Mouse (Mus musculus) liver, embryonic 11.5 days (tissue): ENCODE results near the gene 1700037C18Rik. TPM values are rescaled to one million over a fixed set of nuclear protein-coding genes. Genes with fewer than 3 reads are reported as not detected.
A peak's percentile ranks its signal among the peaks of the same experiment; 100 is the strongest.

ENCODE experiments used
- ATAC-seq: fragments of 200-750 bp; cut with Nextera tagmentation; replicated peaks from 2 replicates; pipeline ENCODE4 v1.8.0; 2017; ENCODE audit warnings: moderate number of reproducible peaks, mild to moderate bottlenecking, moderate TSS enrichment, moderate library complexity; ENCODE audit not compliant: low FRiP score
- DNase-seq: peaks from one replicate; pipeline ENCODE4 v3.0.0-alpha.2; 2017; ENCODE audit warnings: low spot score
- H3K27ac ChIP-seq: fragments of 300-500 bp; sonication (generic); 2 replicates; pipeline ENCODE4 v1.5.1; 2014; ENCODE audit warnings: mild to moderate bottlenecking, low read depth, low read length, control low read depth
- H3K27me3 ChIP-seq: fragments of 300-500 bp; sonication (generic); replicated peaks from 2 replicates; pipeline ENCODE4 v1.6.1; 2014; ENCODE audit warnings: low read length, mixed read lengths; ENCODE audit not compliant: control insufficient read depth, insufficient read depth
- H3K36me3 ChIP-seq: fragments of 300-500 bp; sonication (generic); 2 replicates; pipeline ENCODE4 v1.6.1; 2014; ENCODE audit warnings: mild to moderate bottlenecking, low read length, moderate library complexity, mixed read lengths; ENCODE audit not compliant: control insufficient read depth, insufficient read depth
- H3K4me1 ChIP-seq: fragments of 300-500 bp; sonication (generic); replicated peaks from 2 replicates; pipeline ENCODE4 v1.6.1; 2014; ENCODE audit warnings: low read length, mixed read lengths; ENCODE audit not compliant: control insufficient read depth, insufficient read depth
- H3K4me2 ChIP-seq: fragments of 300-500 bp; sonication (generic); 2 replicates; pipeline ENCODE4 v1.6.1; 2014; ENCODE audit warnings: mild to moderate bottlenecking, control low read depth, moderate library complexity
- H3K4me3 ChIP-seq: fragments of 300-500 bp; sonication (generic); 2 replicates; pipeline ENCODE4 v1.5.1; 2014; ENCODE audit warnings: low read depth, low read length, control low read depth
- H3K9ac ChIP-seq: fragments of 300-500 bp; sonication (generic); 2 replicates; pipeline ENCODE4 v1.6.1; 2014; ENCODE audit warnings: low read depth, low read length, control low read depth
- H3K9me3 ChIP-seq: fragments of 300-500 bp; sonication (generic); 2 replicates; pipeline ENCODE4 v1.6.1; 2016; ENCODE audit warnings: low read length, inconsistent platforms, mixed read lengths; ENCODE audit not compliant: control insufficient read depth
- WGBS: fragments of 180-500 bp; shearing (Covaris S2); extraction: QIAGEN DNeasy Blood & Tissue Kit; methylation state at CpG from one replicate; pipeline ENCODE4 v1.1.7; 2014; 5-methylcytosine and 5-hydroxymethylcytosine counted together
- polyA plus RNA-seq: library from polyadenylated mRNA; unstranded; fragments of >200 nt; fragmentation: Nextera tagmentation; extraction: Ambion mirVana; gene quantifications from 2 replicates; pipeline ENCODE4 v1.2.1, GENCODE M21; 2014

Gene 1700037C18Rik
- polyA plus RNA-seq, 1 experiment from 2014 or later = 5.5 TPM

DNA sequence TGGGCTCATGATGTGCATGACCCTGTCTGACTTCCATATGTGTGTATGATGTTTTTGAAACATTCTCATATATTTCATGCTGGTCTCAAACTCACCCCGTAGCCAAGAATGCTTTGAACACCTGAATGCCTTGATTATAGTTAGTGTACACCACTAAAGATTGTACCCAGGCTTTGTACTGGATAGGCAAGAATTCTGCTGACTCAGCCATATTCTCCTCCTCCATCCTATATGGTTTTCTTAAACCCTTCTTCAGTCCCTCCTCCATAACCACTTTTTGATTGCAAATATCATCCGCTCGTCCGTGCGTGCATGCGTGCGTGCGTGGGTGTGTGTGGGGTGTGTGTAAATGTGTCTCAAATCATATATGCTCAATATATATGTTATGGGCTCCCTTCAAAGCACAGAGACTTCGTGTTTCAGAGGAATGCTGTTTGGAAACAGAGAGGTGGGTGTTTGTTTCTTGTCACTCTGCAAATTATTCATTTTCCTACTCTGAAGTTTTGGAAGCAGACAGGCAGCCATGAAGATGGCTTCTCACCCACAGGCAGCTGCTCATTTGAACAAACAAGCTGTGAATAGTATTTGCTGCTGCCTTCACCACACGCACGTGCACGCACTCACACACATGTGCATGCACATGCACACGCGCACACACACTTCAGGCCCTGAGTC is 16.7 kb downstream of the 1700037C18Rik start:
- H3K4me2 ChIP-seq = no peak overlapping the region
- no peak overlapping the region for H3K27ac ChIP-seq
- no peak overlapping the region for H3K9ac ChIP-seq
- H3K4me1 ChIP-seq = peaks cover 14% of the 10 kb centered on the region
- 94% methylated on average over 14 of the region's 14 CpGs for WGBS
- ATAC-seq (no peak), DNase-seq (no peak)
- peaks cover 4% of the 10 kb centered on the region for H3K36me3 ChIP-seq
- no peak overlapping the region for H3K4me3 ChIP-seq
- no peaks in the 10 kb centered on the region for H3K27me3 ChIP-seq
- H3K9me3 ChIP-seq = no peaks in the 10 kb centered on the region

GRCm38 (mm10) chr16:3885065-3885670 is 23.3 kb downstream of the 1700037C18Rik start:
- DNase-seq (no peak), ATAC-seq (peak; percentile 6; the same call in 1 of the 2 replicates)
- Histone ChIP-seq H3K9ac (peak overlapping the region; percentile 89), H3K4me3 (peak overlapping the region; percentile 96), H3K27me3 (no peaks in the 10 kb centered on the region), H3K36me3 (no peaks in the 10 kb centered on the region; the same call in 1 of the 2 replicates), H3K27ac (peak overlapping the region; percentile 87), H3K4me1 (peaks cover 15% of the 10 kb centered on the region), H3K4me2 (peak overlapping the region; percentile 91), H3K9me3 (no peaks in the 10 kb centered on the region)
- 5% methylated on average over 10 of the region's 10 CpGs for WGBS

DNA sequence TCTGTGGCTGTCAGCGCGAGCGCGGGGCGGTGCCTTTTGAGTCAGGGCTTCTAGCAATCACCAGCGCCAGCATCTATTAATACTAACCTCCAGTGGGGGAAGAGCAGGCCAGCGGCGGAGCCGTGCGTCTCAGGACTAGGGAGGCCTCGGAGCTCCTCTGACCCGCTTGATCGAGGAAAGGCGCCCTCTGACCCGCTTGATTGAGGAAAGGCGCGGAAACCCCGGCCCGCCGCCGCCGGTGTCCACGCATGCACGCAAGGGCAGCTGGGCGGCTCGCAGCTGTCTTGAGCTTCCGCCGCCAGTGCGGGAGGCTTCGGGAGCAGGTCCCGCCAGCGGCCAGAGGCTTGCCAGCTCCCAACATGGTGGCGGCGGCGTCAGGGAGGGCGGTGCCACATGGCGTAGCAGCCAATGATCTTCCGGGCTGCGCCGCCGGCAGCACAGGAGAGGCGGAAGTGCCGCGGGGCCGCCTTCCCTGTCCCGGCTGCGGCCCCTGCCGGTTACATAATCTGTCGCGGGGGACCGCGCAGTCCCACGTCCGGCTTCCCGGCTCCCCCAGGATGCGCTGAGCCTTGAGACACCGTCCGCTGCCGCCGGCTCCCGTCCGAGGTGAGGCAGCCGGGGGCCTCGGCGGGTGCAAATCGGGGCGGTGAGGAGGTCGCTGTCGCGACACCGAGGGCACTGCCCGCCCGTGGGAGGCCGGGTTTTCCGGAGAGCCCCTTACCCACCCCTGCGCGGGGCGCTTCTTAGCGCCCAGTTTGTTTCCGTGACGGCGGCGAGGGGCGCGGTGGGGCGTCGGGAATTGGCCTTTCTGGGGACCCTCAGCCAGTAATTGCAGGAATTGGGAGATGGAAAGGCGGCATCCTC is 24.1 kb downstream of the 1700037C18Rik start, which contains the start of the genes Zfp597 and Gm20695:
Zfp597 (minus strand) TSS at position 361 of the 864 bp plus-strand sequence.
Gm20695 (plus strand) TSS at position 448 of the 864 bp plus-strand sequence.
- under 1% methylated on average over 88 of the region's 88 CpGs for WGBS
- peak within 1 kb of the TSS; percentile 87 for H3K27ac ChIP-seq
- DNase-seq (peak; percentile 95), ATAC-seq (peak; percentile 99)
- H3K4me3 ChIP-seq = peak within 1 kb of the TSS; percentile 96
- H3K4me1 ChIP-seq = peaks cover 15% of the 10 kb centered on the region
- peak within 1 kb of the TSS; percentile 89 for H3K9ac ChIP-seq
- no peaks in the 10 kb centered on the region for H3K9me3 ChIP-seq
- H3K36me3 ChIP-seq = no peaks in the 10 kb centered on the region; the same call in 1 of the 2 replicates
- H3K4me2 ChIP-seq = peak within 1 kb of the TSS; percentile 91
- no peaks in the 10 kb centered on the region for H3K27me3 ChIP-seq

DNA sequence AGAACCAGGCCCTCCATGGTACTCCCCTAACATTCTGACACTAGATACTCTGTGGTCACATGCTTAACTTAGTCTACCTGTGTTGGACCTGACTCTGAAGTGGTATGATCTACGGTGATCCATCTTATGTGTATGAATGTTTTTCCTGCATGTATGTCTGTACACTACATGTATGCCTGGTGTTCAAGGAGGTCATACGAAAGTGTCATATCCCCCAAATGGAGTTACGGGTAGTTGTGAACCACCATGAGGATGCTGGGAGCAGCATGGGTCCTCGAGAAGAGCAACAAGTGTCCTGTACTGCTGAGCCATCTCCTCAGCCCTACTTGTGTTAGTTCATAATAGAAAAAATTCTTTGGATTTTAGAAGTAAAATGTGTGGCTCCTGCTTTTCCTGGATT is 32.1 kb downstream of the 1700037C18Rik start:
- no peak for ATAC-seq
- 87% methylated on average over 4 of the region's 4 CpGs for WGBS

DNA sequence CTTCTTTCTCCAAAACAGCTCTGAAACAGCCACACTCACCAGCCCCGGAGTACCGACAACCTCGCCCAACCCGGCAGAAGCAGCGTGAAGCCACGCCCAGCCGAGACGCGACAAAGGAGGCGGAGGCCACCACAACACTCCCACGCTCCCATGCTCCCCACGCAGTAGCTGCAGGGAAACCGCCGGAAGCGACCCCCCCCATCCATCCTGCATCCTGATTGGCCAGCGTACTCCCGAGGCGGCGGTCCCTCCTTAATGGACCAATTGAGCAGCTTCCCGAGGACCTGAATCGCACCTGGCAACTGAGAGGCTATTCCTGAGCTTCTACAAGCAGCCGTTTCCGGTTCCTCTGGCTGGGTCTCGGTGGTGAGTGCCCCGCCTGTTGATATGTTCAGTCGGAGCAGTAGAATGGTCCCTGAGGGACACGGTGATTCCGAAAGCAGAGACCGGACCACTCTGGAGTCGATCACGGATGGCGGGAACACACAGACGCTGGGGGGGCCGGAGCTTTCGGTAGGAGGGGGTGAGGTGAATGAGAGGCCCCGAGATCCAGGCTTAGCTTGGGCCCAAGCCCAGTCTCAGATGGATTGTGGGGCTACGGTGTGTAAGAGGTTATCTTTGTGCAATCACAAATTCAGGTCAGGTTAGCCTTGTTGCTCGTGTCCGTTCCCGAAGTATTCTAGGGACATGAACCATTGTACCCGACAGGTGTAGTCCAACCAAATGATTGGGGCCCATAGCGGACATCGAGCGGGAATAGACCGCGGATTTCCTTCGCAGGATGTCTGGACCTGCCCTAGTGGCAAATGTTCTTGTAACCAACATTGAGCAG is 36.1 kb downstream of the 1700037C18Rik start, which contains the start of gene Naa60:
Naa60 (plus strand) TSS at position 160 of the 832 bp plus-strand sequence.
- WGBS = 4% methylated on average over 47 of the region's 47 CpGs
- no peaks in the 10 kb centered on the region for H3K9me3 ChIP-seq
- peak within 1 kb of the TSS; percentile 92 for H3K4me2 ChIP-seq
- H3K27me3 ChIP-seq = no peaks in the 10 kb centered on the region
- peak within 1 kb of the TSS; percentile 68 for H3K4me3 ChIP-seq
- peaks cover 11% of the 10 kb centered on the region for H3K4me1 ChIP-seq
- peak within 1 kb of the TSS; percentile 35; the same call in 1 of the 2 replicates for H3K27ac ChIP-seq
- peak; percentile 92 for DNase-seq
- peaks cover 2% of the 10 kb centered on the region; the same call in 1 of the 2 replicates for H3K36me3 ChIP-seq
- ATAC-seq = peak; percentile 93
- H3K9ac ChIP-seq = peak within 1 kb of the TSS; percentile 65

More for the DNA sequence above, 32.1 kb downstream of the 1700037C18Rik start:
- Histone ChIP-seq H3K9ac (no peak overlapping the region), H3K27ac (no peak overlapping the region), H3K36me3 (peaks cover 2% of the 10 kb centered on the region; the same call in 1 of the 2 replicates), H3K4me3 (no peak overlapping the region), H3K4me1 (peaks cover 11% of the 10 kb centered on the region), H3K4me2 (no peak overlapping the region), H3K27me3 (no peaks in the 10 kb centered on the region), H3K9me3 (no peaks in the 10 kb centered on the region)
- DNase-seq = no peak

- peak overlapping the region; percentile 68 for H3K4me3 ChIP-seq
- 2% methylated on average over 16 of the region's 16 CpGs for WGBS
- peak; percentile 11; the same call in 1 of the 2 replicates for ATAC-seq
- H3K36me3 ChIP-seq = no peaks in the 10 kb centered on the region
- H3K27ac ChIP-seq = no peak overlapping the region
- H3K27me3 ChIP-seq = no peaks in the 10 kb centered on the region
- DNase-seq = no peak
- no peaks in the 10 kb centered on the region for H3K9me3 ChIP-seq
- peak overlapping the region; percentile 65 for H3K9ac ChIP-seq
- peaks cover 11% of the 10 kb centered on the region for H3K4me1 ChIP-seq
- peak overlapping the region; percentile 92 for H3K4me2 ChIP-seq
These were observed 36.7 kb downstream of the 1700037C18Rik start for GRCm38 (mm10) chr16:3871815-3872214.

- H3K4me1 ChIP-seq = no peaks in the 10 kb centered on the region
- WGBS = 67% methylated on average over 4 of the region's 4 CpGs
- ATAC-seq = no peak
These were observed 49.2 kb downstream of the 1700037C18Rik start for GRCm38 (mm10) chr16:3859254-3859653.

More at GRCm38 (mm10) chr16:3859254-3859653, 49.2 kb downstream of the 1700037C18Rik start:
- no peak overlapping the region for H3K4me2 ChIP-seq
- H3K4me3 ChIP-seq = no peak overlapping the region
- H3K27me3 ChIP-seq = no peaks in the 10 kb centered on the region
- no peak overlapping the region for H3K27ac ChIP-seq
- H3K9me3 ChIP-seq = no peaks in the 10 kb centered on the region
- H3K9ac ChIP-seq = no peak overlapping the region
- H3K36me3 ChIP-seq = peaks cover 10% of the 10 kb centered on the region
- DNase-seq = no peak
